Mouse (Mus musculus) kidney, postnatal 0 days (tissue): ENCODE measurements around the gene Bicd2. TPM values are rescaled to one million over a fixed set of nuclear protein-coding genes. Genes with fewer than 3 reads are reported as not detected.

Source experiments
- ATAC-seq: fragments of 200-750 bp; cut with Nextera tagmentation; replicated peaks from 2 replicates; pipeline ENCODE4 v1.8.0; 2017; ENCODE audit warnings: low read depth, moderate number of reproducible peaks, moderate TSS enrichment, moderate library complexity; ENCODE audit not compliant: low FRiP score
- DNase-seq: peaks from one replicate; pipeline ENCODE4 v3.0.0-alpha.2; 2016; ENCODE audit warnings: low spot score
- H3K27ac ChIP-seq: fragments of 300-500 bp; sonication (generic); 2 replicates; pipeline ENCODE4 v1.5.1; 2014; ENCODE audit warnings: mild to moderate bottlenecking
- H3K27me3 ChIP-seq: fragments of 300-500 bp; sonication (generic); 2 replicates; pipeline ENCODE4 v1.6.1; 2014; ENCODE audit warnings: low read length, mixed read lengths; ENCODE audit not compliant: insufficient read depth
- H3K36me3 ChIP-seq: fragments of 300-500 bp; sonication (generic); 2 replicates; pipeline ENCODE4 v1.6.1; 2014; ENCODE audit warnings: low read length, mixed read lengths; ENCODE audit not compliant: insufficient read depth
- H3K4me1 ChIP-seq: fragments of 300-500 bp; sonication (generic); replicated peaks from 2 replicates; pipeline ENCODE4 v1.6.1; 2014; ENCODE audit warnings: antibody characterized with exemption, low read length, mixed read lengths; ENCODE audit not compliant: insufficient read depth
- H3K4me2 ChIP-seq: fragments of 300-500 bp; sonication (generic); 2 replicates; pipeline ENCODE4 v1.6.1; 2014; ENCODE audit warnings: mild to moderate bottlenecking, low read length, moderate library complexity, mixed read lengths
- H3K4me3 ChIP-seq: fragments of 300-500 bp; sonication (generic); replicated peaks from 2 replicates; pipeline ENCODE4 v1.5.1; 2014; ENCODE audit warnings: low read depth, low read length
- H3K9ac ChIP-seq: fragments of 300-500 bp; sonication (generic); 2 replicates; pipeline ENCODE4 v1.6.1; 2014; ENCODE audit warnings: low read depth, low read length
- H3K9me3 ChIP-seq: fragments of 300-500 bp; sonication (generic); replicated peaks from 2 replicates; pipeline ENCODE4 v1.6.1; 2016; ENCODE audit warnings: low read length, inconsistent platforms, mixed read lengths
- CTCF ChIP-seq: IDR thresholded peaks from 2 replicates; pipeline ENCODE4 v1.5.1; 2016; ENCODE audit warnings: antibody characterized with exemption, low read depth, mild to moderate bottlenecking, moderate library complexity
- WGBS: fragments of 180-500 bp; shearing (Covaris S2); extraction: QIAGEN DNeasy Blood & Tissue Kit; methylation state at CpG from one replicate; pipeline ENCODE4 v1.1.7; 2014; 5-methylcytosine and 5-hydroxymethylcytosine counted together
- polyA plus RNA-seq: library from polyadenylated mRNA; unstranded; fragments of >200 nt; fragmentation: Nextera tagmentation; extraction: Ambion mirVana; gene quantifications from 2 replicates; pipeline ENCODE4 v1.2.1, GENCODE M21; 2015

The Bicd2 gene
- polyA plus RNA-seq, 1 experiment from 2014 or later, result 23.4 TPM

GRCm38 (mm10) chr13:49316386-49317162 is 24.8 kb upstream of the Bicd2 start:
- Histone ChIP-seq H3K9ac (no peak overlapping the region), H3K4me3 (no peak overlapping the region), H3K27me3 (no peaks in the 10 kb centered on the region), H3K4me2 (no peak overlapping the region), H3K9me3 (no peaks in the 10 kb centered on the region), H3K36me3 (no peaks in the 10 kb centered on the region), H3K27ac (no peak overlapping the region), H3K4me1 (peaks cover 8% of the 10 kb centered on the region; the same call in 1 of the 2 replicates)
- no peak for TF ChIP-seq CTCF
- ATAC-seq, result no peak
- 42% methylated on average over 9 of the region's 9 CpGs for WGBS
- no peak for DNase-seq

DNA sequence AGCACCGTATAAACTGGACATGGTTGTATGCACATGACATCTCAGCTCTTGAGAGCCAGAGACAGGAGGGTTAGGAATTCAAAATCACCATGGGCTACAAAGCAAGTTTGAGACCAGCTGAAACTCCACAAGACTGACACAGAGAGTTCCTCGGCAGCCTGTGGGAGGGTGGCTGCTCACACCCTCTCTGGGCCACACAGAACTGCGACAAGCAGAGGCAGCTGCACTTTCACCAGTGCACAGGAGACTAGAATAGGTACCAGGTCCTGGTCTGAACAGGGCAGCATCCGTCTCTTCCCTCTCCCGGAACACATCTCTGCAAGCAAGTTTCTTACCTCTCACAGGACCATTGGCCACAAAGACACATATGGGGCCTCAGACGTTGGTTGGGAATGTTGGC is 23.9 kb upstream of the Bicd2 start:
- no peak for DNase-seq
- no peak for TF ChIP-seq CTCF
- Histone ChIP-seq H3K27me3 (no peaks in the 10 kb centered on the region), H3K4me1 (peaks cover 8% of the 10 kb centered on the region; the same call in 1 of the 2 replicates), H3K4me3 (no peak overlapping the region), H3K36me3 (no peaks in the 10 kb centered on the region), H3K9me3 (no peaks in the 10 kb centered on the region), H3K9ac (no peak overlapping the region), H3K27ac (no peak overlapping the region), H3K4me2 (no peak overlapping the region)
- no peak for ATAC-seq
- 79% methylated on average over 6 of the region's 6 CpGs for whole genome bisulfite sequencing

DNA sequence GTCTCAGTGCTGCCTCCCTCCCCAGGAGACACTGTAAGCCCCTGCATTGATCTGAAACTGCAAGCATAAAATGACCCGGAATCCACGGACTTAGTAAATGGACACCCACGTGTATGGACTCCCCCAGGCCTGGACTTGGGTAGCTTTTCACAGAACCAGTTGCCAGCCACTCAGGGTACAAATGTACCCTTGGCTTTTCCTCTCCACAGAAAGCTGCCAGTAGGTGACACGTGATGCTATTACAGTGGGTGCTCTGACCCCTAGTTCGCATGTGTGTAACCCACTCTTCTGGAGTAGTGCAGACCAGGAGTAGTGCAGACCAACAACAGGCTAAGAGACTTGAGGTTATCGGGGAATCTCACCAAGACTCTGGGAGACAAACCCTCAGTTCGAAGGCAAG is 23.5 kb upstream of the Bicd2 start:
- no peak for ATAC-seq
- Histone ChIP-seq H3K27me3 (no peaks in the 10 kb centered on the region), H3K4me1 (peaks cover 8% of the 10 kb centered on the region; the same call in 1 of the 2 replicates), H3K9ac (no peak overlapping the region), H3K27ac (no peak overlapping the region), H3K36me3 (no peaks in the 10 kb centered on the region), H3K4me2 (no peak overlapping the region), H3K9me3 (no peaks in the 10 kb centered on the region), H3K4me3 (no peak overlapping the region)
- no peak for DNase-seq
- 79% methylated on average over 7 of the region's 7 CpGs for WGBS
- TF ChIP-seq CTCF, result no peak

DNA sequence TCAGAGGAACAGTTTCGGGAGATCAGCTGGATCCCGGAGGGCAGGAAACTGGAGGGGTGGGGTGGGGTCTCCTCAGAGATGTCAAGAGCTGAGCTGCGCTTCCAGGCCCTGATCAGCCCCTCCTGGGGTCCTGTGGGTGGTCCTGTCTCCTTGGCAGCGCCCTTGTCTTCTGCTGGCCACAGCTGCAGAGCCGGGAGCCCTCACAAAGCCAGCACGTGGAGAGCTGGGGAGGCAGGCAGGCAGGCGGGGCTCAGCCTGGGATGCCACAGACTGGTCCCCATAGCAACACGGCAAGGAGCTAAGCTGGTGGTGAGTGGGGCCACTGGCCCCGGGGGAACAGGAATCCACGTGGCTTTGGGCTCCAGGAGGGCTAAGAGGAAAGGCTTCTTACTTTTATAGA is 21.3 kb upstream of the Bicd2 start, which contains the start of gene Fgd3:
Gene Fgd3 (minus strand): TSS at position 272 of the 400 bp plus-strand sequence.
- Histone ChIP-seq H3K27ac (no peak within 1 kb of the TSS), H3K9ac (peak within 1 kb of the TSS; percentile 53; the same call in 1 of the 2 replicates), H3K9me3 (no peaks in the 10 kb centered on the region), H3K27me3 (no peaks in the 10 kb centered on the region), H3K36me3 (no peaks in the 10 kb centered on the region), H3K4me3 (0 out of 2 replicates have a peak within 1 kb of the TSS, but pooled peaks have one; percentile 11), H3K4me1 (peaks cover 8% of the 10 kb centered on the region; the same call in 1 of the 2 replicates), H3K4me2 (peak within 1 kb of the TSS; percentile 36)
- DNase-seq (peak; percentile 39), ATAC-seq (0 out of 2 replicates have a peak, but pooled peaks have one; percentile 55)
- no peak for TF ChIP-seq CTCF
- WGBS, result 6% methylated on average over 10 of the region's 10 CpGs

GRCm38 (mm10) chr13:49320514-49320913 is 20.9 kb upstream of the Bicd2 start:
- WGBS, result 88% methylated on average over 1 of the region's 1 CpGs
- DNase-seq (no peak), ATAC-seq (no peak)
- Histone ChIP-seq H3K27me3 (no peaks in the 10 kb centered on the region), H3K4me3 (no peak overlapping the region), H3K4me2 (no peak overlapping the region), H3K4me1 (peaks cover 8% of the 10 kb centered on the region; the same call in 1 of the 2 replicates), H3K9me3 (no peaks in the 10 kb centered on the region), H3K36me3 (no peaks in the 10 kb centered on the region), H3K27ac (no peak overlapping the region), H3K9ac (no peak overlapping the region)
- TF ChIP-seq CTCF, result no peak

DNA sequence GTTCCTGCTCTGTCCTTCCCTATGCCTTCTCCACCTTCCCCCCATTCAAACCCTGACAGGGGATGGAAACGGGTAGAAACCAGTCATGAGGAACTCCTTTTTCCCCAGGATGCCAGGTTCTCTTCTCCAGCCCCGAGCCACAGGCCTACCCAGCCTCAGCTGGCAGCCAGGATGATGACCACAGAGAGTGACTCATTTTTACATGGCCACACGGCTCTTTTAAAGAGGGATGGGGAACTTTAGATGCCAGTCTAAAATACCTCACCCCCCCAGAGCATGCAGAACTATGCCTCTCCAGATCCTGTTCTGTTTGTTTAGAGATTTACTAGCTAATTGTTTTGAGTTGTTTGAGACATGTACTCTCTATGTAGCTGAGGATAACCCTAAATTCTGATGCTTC is 19.9 kb upstream of the Bicd2 start:
- no peaks in the 10 kb centered on the region for H3K36me3 ChIP-seq
- no peak overlapping the region for H3K4me3 ChIP-seq
- TF ChIP-seq CTCF, result no peak
- DNase-seq (no peak), ATAC-seq (no peak)
- peaks cover 8% of the 10 kb centered on the region; the same call in 1 of the 2 replicates for H3K4me1 ChIP-seq
- H3K4me2 ChIP-seq, result no peak overlapping the region
- no peak overlapping the region for H3K9ac ChIP-seq
- no peaks in the 10 kb centered on the region for H3K27me3 ChIP-seq
- H3K9me3 ChIP-seq, result no peaks in the 10 kb centered on the region
- no peak overlapping the region for H3K27ac ChIP-seq
- 71% methylated on average over 3 of the region's 3 CpGs for WGBS
